Mouse (Mus musculus) hindbrain, embryonic 15.5 days (tissue): ENCODE measurements around the gene Lrrc4b. TPM values are rescaled to one million over a fixed set of nuclear protein-coding genes. Genes with fewer than 3 reads are reported as not detected.

Experiments
- ATAC-seq: fragments of 200-750 bp; cut with Nextera tagmentation; 2 replicates; pipeline ENCODE4 v1.8.0; 2017; ENCODE audit warnings: low read depth, moderate number of reproducible peaks, moderate TSS enrichment; ENCODE audit not compliant: low FRiP score
- H3K27ac ChIP-seq: fragments of 300-500 bp; sonication (generic); replicated peaks from 2 replicates; pipeline ENCODE4 v1.5.1; 2015; ENCODE audit warnings: mild to moderate bottlenecking, inconsistent platforms
- H3K27me3 ChIP-seq: fragments of 300-500 bp; sonication (generic); 2 replicates; pipeline ENCODE4 v1.6.1; 2015; ENCODE audit warnings: control low read depth, inconsistent platforms
- H3K36me3 ChIP-seq: fragments of 300-500 bp; sonication (generic); 2 replicates; pipeline ENCODE4 v1.6.1; 2015; ENCODE audit warnings: control low read depth, inconsistent platforms
- H3K4me1 ChIP-seq: fragments of 300-500 bp; sonication (generic); replicated peaks from 2 replicates; pipeline ENCODE4 v1.6.1; 2015; ENCODE audit warnings: control low read depth, inconsistent platforms
- H3K4me2 ChIP-seq: fragments of 300-500 bp; sonication (generic); 2 replicates; pipeline ENCODE4 v1.6.1; 2015; ENCODE audit warnings: moderate library complexity, mild to moderate bottlenecking, inconsistent platforms
- H3K4me3 ChIP-seq: fragments of 300-500 bp; sonication (generic); 2 replicates; pipeline ENCODE4 v1.5.1; 2015; ENCODE audit warnings: mild to moderate bottlenecking, inconsistent platforms
- H3K9ac ChIP-seq: fragments of 300-500 bp; sonication (generic); 2 replicates; pipeline ENCODE4 v1.6.1; 2015; ENCODE audit warnings: inconsistent platforms
- H3K9me3 ChIP-seq: fragments of 300-500 bp; sonication (generic); 2 replicates; pipeline ENCODE4 v1.6.1; 2016; ENCODE audit warnings: control low read depth, inconsistent platforms
- WGBS: fragments of 180-500 bp; shearing (Covaris S2); methylation state at CpG from one replicate; pipeline ENCODE4 v1.1.7; 2015; 5-methylcytosine and 5-hydroxymethylcytosine counted together
- polyA plus RNA-seq: library from polyadenylated mRNA; unstranded; fragments of >200 nt; fragmentation: Nextera tagmentation; extraction: Ambion mirVana; gene quantifications from 2 replicates; pipeline ENCODE4 v1.2.1, GENCODE M21; 2015

The Lrrc4b gene
- polyA plus RNA-seq, 1 experiment from 2014 or later, result 16.9 TPM

GRCm38 (mm10) chr7:44439696-44440095, 10.9 kb downstream of the Lrrc4b start:
- H3K36me3 ChIP-seq, result no peaks in the 10 kb centered on the region
- WGBS, result 68% methylated on average over 2 of the region's 2 CpGs
- no peak overlapping the region for H3K4me3 ChIP-seq
- H3K27ac ChIP-seq, result no peak overlapping the region
- H3K4me2 ChIP-seq, result no peak overlapping the region
- H3K27me3 ChIP-seq, result no peaks in the 10 kb centered on the region
- ATAC-seq, result no peak
- peaks cover 38% of the 10 kb centered on the region for H3K4me1 ChIP-seq
- H3K9ac ChIP-seq, result no peak overlapping the region
- H3K9me3 ChIP-seq, result no peaks in the 10 kb centered on the region

- Histone ChIP-seq H3K27ac (peak overlapping the region; percentile 97), H3K36me3 (peaks cover 5% of the 10 kb centered on the region), H3K9ac (no peak overlapping the region), H3K4me2 (peak overlapping the region; percentile 83; the same call in 1 of the 2 replicates), H3K4me3 (no peak overlapping the region), H3K27me3 (no peaks in the 10 kb centered on the region), H3K9me3 (no peaks in the 10 kb centered on the region), H3K4me1 (peaks cover 46% of the 10 kb centered on the region)
- 71% methylated on average over 1 of the region's 1 CpGs for WGBS
- ATAC-seq, result no peak
These were observed 11.7 kb downstream of the Lrrc4b start for GRCm38 (mm10) chr7:44440479-44440878.

- Histone ChIP-seq H3K36me3 (peaks cover 9% of the 10 kb centered on the region), H3K4me3 (peak overlapping the region; percentile 68), H3K4me1 (peaks cover 53% of the 10 kb centered on the region), H3K27me3 (no peaks in the 10 kb centered on the region), H3K9me3 (no peaks in the 10 kb centered on the region), H3K27ac (peak overlapping the region; percentile 97), H3K9ac (peak overlapping the region; percentile 91), H3K4me2 (peak overlapping the region; percentile 83)
- WGBS, result 0% methylated on average over 1 of the region's 1 CpGs
- ATAC-seq, result peak; percentile 13
These were observed 12.4 kb downstream of the Lrrc4b start for GRCm38 (mm10) chr7:44441180-44441579.

GRCm38 (mm10) chr7:44441648-44442109, 12.9 kb downstream of the Lrrc4b start:
- peaks cover 9% of the 10 kb centered on the region for H3K36me3 ChIP-seq
- H3K4me1 ChIP-seq, result peaks cover 58% of the 10 kb centered on the region
- H3K27me3 ChIP-seq, result no peaks in the 10 kb centered on the region
- WGBS, result under 1% methylated on average over 13 of the region's 14 CpGs
- no peaks in the 10 kb centered on the region for H3K9me3 ChIP-seq
- peak; percentile 80 for ATAC-seq
- H3K4me2 ChIP-seq, result peak overlapping the region; percentile 83
- peak overlapping the region; percentile 68 for H3K4me3 ChIP-seq
- H3K27ac ChIP-seq, result peak overlapping the region; percentile 97
- H3K9ac ChIP-seq, result peak overlapping the region; percentile 91

GRCm38 (mm10) chr7:44442407-44442821, 13.6 kb downstream of the Lrrc4b start:
- ATAC-seq, result peak; percentile 20; the same call in 1 of the 2 replicates
- WGBS, result under 1% methylated on average over 14 of the region's 14 CpGs
- Histone ChIP-seq H3K4me2 (peak overlapping the region; percentile 83), H3K4me3 (peak overlapping the region; percentile 68), H3K36me3 (peaks cover 14% of the 10 kb centered on the region), H3K4me1 (peaks cover 62% of the 10 kb centered on the region), H3K27ac (peak overlapping the region; percentile 97), H3K9me3 (no peaks in the 10 kb centered on the region), H3K9ac (peak overlapping the region; percentile 91), H3K27me3 (no peaks in the 10 kb centered on the region)

GRCm38 (mm10) chr7:44443268-44444173, 14.7 kb downstream of the Lrrc4b start:
- peak; percentile 45 for ATAC-seq
- H3K4me1 ChIP-seq, result peaks cover 61% of the 10 kb centered on the region
- WGBS, result 2% methylated on average over 20 of the region's 20 CpGs
- no peaks in the 10 kb centered on the region for H3K9me3 ChIP-seq
- H3K27me3 ChIP-seq, result no peaks in the 10 kb centered on the region
- peak overlapping the region; percentile 68 for H3K4me3 ChIP-seq
- peak overlapping the region; percentile 91 for H3K9ac ChIP-seq
- peak overlapping the region; percentile 97 for H3K27ac ChIP-seq
- H3K36me3 ChIP-seq, result peaks cover 21% of the 10 kb centered on the region
- peak overlapping the region; percentile 83 for H3K4me2 ChIP-seq

GRCm38 (mm10) chr7:44444886-44445527, 16.2 kb downstream of the Lrrc4b start:
- Histone ChIP-seq H3K36me3 (peaks cover 35% of the 10 kb centered on the region), H3K4me1 (peaks cover 74% of the 10 kb centered on the region), H3K4me3 (peak overlapping the region; percentile 68), H3K9ac (peak overlapping the region; percentile 32), H3K9me3 (no peaks in the 10 kb centered on the region), H3K4me2 (peak overlapping the region; percentile 83), H3K27ac (0 out of 2 replicates have a peak overlapping the region, but pooled peaks have one; percentile 4), H3K27me3 (no peaks in the 10 kb centered on the region)
- WGBS, result 24% methylated on average over 29 of the region's 29 CpGs
- ATAC-seq, result no peak

- Histone ChIP-seq H3K36me3 (peaks cover 35% of the 10 kb centered on the region), H3K4me2 (peak overlapping the region; percentile 83), H3K27ac (0 out of 2 replicates have a peak overlapping the region, but pooled peaks have one; percentile 4), H3K4me3 (peak overlapping the region; percentile 68), H3K9ac (peak overlapping the region; percentile 32), H3K4me1 (peaks cover 72% of the 10 kb centered on the region), H3K27me3 (no peaks in the 10 kb centered on the region), H3K9me3 (no peaks in the 10 kb centered on the region)
- no peak for ATAC-seq
- 40% methylated on average over 7 of the region's 7 CpGs for WGBS
These were observed 16.7 kb downstream of the Lrrc4b start for GRCm38 (mm10) chr7:44445528-44445923.

GRCm38 (mm10) chr7:44446070-44446855, 17.4 kb downstream of the Lrrc4b start:
- H3K9me3 ChIP-seq, result no peaks in the 10 kb centered on the region
- peak overlapping the region; percentile 4; the same call in 1 of the 2 replicates for H3K27ac ChIP-seq
- peak overlapping the region; percentile 68; the same call in 1 of the 2 replicates for H3K4me3 ChIP-seq
- peaks cover 35% of the 10 kb centered on the region for H3K36me3 ChIP-seq
- H3K4me1 ChIP-seq, result peaks cover 67% of the 10 kb centered on the region
- no peaks in the 10 kb centered on the region for H3K27me3 ChIP-seq
- no peak for ATAC-seq
- 41% methylated on average over 12 of the region's 12 CpGs for WGBS
- peak overlapping the region; percentile 1; the same call in 1 of the 2 replicates for H3K9ac ChIP-seq
- peak overlapping the region; percentile 83 for H3K4me2 ChIP-seq

- no peaks in the 10 kb centered on the region for H3K9me3 ChIP-seq
- WGBS, result 16% methylated on average over 3 of the region's 3 CpGs
- H3K4me1 ChIP-seq, result peaks cover 49% of the 10 kb centered on the region
- H3K36me3 ChIP-seq, result peaks cover 48% of the 10 kb centered on the region
- H3K9ac ChIP-seq, result no peak overlapping the region
- 0 out of 2 replicates have a peak, but pooled peaks have one; percentile 4 for ATAC-seq
- no peak overlapping the region for H3K4me3 ChIP-seq
- H3K27me3 ChIP-seq, result no peaks in the 10 kb centered on the region
- peak overlapping the region; percentile 28 for H3K27ac ChIP-seq
- H3K4me2 ChIP-seq, result no peak overlapping the region
These were observed 24.4 kb downstream of the Lrrc4b start for GRCm38 (mm10) chr7:44453256-44453655.

GRCm38 (mm10) chr7:44456302-44456701, 27.5 kb downstream of the Lrrc4b start:
- Histone ChIP-seq H3K4me3 (no peak overlapping the region), H3K27me3 (no peaks in the 10 kb centered on the region), H3K36me3 (peaks cover 49% of the 10 kb centered on the region), H3K4me1 (peaks cover 28% of the 10 kb centered on the region), H3K4me2 (no peak overlapping the region), H3K9me3 (no peaks in the 10 kb centered on the region), H3K27ac (no peak overlapping the region), H3K9ac (no peak overlapping the region)
- ATAC-seq, result no peak
- 92% methylated on average over 1 of the region's 1 CpGs for WGBS
